Comparison of ENCODE assay signal across 13 mouse cellular contexts in genomic region chr12:113030993-113031392, GRCm38 (mm10). TPM values are rescaled to one million over a fixed set of nuclear protein-coding genes. Genes with fewer than 3 reads are reported as not detected.
DNase-seq lines count a peak whose midpoint lies in the region; ATAC-seq and TF ChIP-seq lines count a peak whose summit lies in the region.
"Had no signal": no experiment of that assay in that cellular context is flagged by ENCODE, and none has a peak within 500 bp of the region (broad histone marks: within the 10 kb centered on the region; RNA-seq: fewer than 3 reads in every experiment).

No protein-coding gene starts in this region.

- DNase-seq in liver = peak; percentile 80
- no peak for DNase-seq in urinary bladder, postnatal 36 days (ENCODE audit: low spot score in 2 of 2)
- no peak for DNase-seq in testis, postnatal 10 days (ENCODE audit: low spot score)
- no peak for DNase-seq in lung, postnatal 14 days
- DNase-seq: thymus, postnatal 36 days had no signal

- ATAC-seq in hindbrain, embryonic 16.5 days = no peak
- no peak for ATAC-seq in hindbrain, embryonic 13.5 days (ENCODE audit: low FRiP score)
- peak; percentile 78 for ATAC-seq in megakaryocyte-erythroid progenitor cell, adult 5-6 weeks (replicated peaks; ENCODE audit: low FRiP score, low TSS enrichment, poor library complexity, severe bottlenecking)
- ATAC-seq: inflammation-experienced regulatory T-cells, adult 6 months; lung, postnatal 0 days had no signal

- TF ChIP-seq CTCF in bone marrow, adult 2 months (IDR thresholded peaks at IDR 0.05; ENCODE audit: control insufficient read depth, insufficient read depth, low read length) = no peak

- H3K27ac ChIP-seq in hindbrain, embryonic 16.5 days (ENCODE audit: low read depth, low read length) = 0 out of 2 replicates have a peak overlapping the region, but pooled peaks have one; percentile 18
- no peak overlapping the region for H3K27ac ChIP-seq in hindbrain, embryonic 13.5 days
- H3K27ac ChIP-seq in bone marrow, adult 2 months (ENCODE audit: control insufficient read depth, insufficient read depth, low read depth, low read length, poor library complexity) = peak overlapping the region; percentile 92

- WGBS in hindbrain, embryonic 16.5 days = 86% methylated on average over 9 of the region's 9 CpGs
- WGBS in hindbrain, embryonic 13.5 days = 91% methylated on average over 9 of the region's 9 CpGs
- 15% methylated on average over 9 of the region's 9 CpGs for WGBS in bone marrow, adult 2 months

- no peaks in the 10 kb centered on the region for H3K9me3 ChIP-seq in hindbrain, embryonic 16.5 days (ENCODE audit: control insufficient read depth, low read length)
- H3K9me3 ChIP-seq in hindbrain, embryonic 13.5 days = no peaks in the 10 kb centered on the region

- no peak overlapping the region for H3K4me3 ChIP-seq in hindbrain, embryonic 16.5 days (ENCODE audit: low read length)
- no peak overlapping the region for H3K4me3 ChIP-seq in hindbrain, embryonic 13.5 days
- H3K4me3 ChIP-seq in bone marrow, adult 2 months (replicated peaks; ENCODE audit: control insufficient read depth, low read depth, low read length) = no peak overlapping the region

- H3K4me1 ChIP-seq in hindbrain, embryonic 16.5 days (ENCODE audit: control insufficient read depth, insufficient read depth, low read depth, low read length) = peaks cover 27% of the 10 kb centered on the region
- peaks cover 65% of the 10 kb centered on the region for H3K4me1 ChIP-seq in hindbrain, embryonic 13.5 days (replicated peaks)
- peaks cover 20% of the 10 kb centered on the region for H3K4me1 ChIP-seq in bone marrow, adult 2 months (ENCODE audit: control insufficient read depth, insufficient read depth, low read length)

- H3K9ac ChIP-seq in hindbrain, embryonic 16.5 days (ENCODE audit: low read depth, low read length) = no peak overlapping the region
- no peak overlapping the region for H3K9ac ChIP-seq in hindbrain, embryonic 13.5 days

- H3K27me3 ChIP-seq in hindbrain, embryonic 16.5 days (replicated peaks; ENCODE audit: control insufficient read depth, insufficient read depth, low read length) = no peaks in the 10 kb centered on the region
- no peaks in the 10 kb centered on the region for H3K27me3 ChIP-seq in hindbrain, embryonic 13.5 days

- H3K36me3 ChIP-seq in hindbrain, embryonic 16.5 days (ENCODE audit: control insufficient read depth, insufficient read depth, low read length) = no peaks in the 10 kb centered on the region
- H3K36me3 ChIP-seq in hindbrain, embryonic 13.5 days = peaks cover 2% of the 10 kb centered on the region; the same call in 1 of the 2 replicates

- TF ChIP-seq POLR2A in bone marrow, adult 2 months (IDR thresholded peaks at IDR 0.05; ENCODE audit: borderline replicate concordance, control insufficient read depth, low read depth, low read length) = peak; percentile 61; the same call in 1 of the 2 replicates

- no peak overlapping the region for H3K4me2 ChIP-seq in hindbrain, embryonic 16.5 days (ENCODE audit: low read length)
- no peak overlapping the region for H3K4me2 ChIP-seq in hindbrain, embryonic 13.5 days

RNA-seq across cellular contexts. Expression of gene Pacs2, which starts 16.7 kb away (rescaled TPM):
- 20.4 and 27.8 TPM in 2 replicates for polyA plus RNA-seq in hindbrain, embryonic 16.5 days (2015; fragmentation: Nextera tagmentation; extraction: Ambion mirVana)
- polyA plus RNA-seq in hindbrain, embryonic 13.5 days (2015; fragmentation: Nextera tagmentation; extraction: Ambion mirVana) = 24.1 and 24.7 TPM in 2 replicates
- polyA plus RNA-seq in bone marrow, adult 2 months (2011; ENCODE audit: insufficient read depth, insufficient read length, low replicate concordance, missing spikeins) = 25.9 and 33.7 TPM in 2 replicates
- 31.6 and 33.3 TPM in 2 replicates for total RNA-seq in megakaryocyte-erythroid progenitor cell, adult 5-6 weeks (2014; fragmentation: Nextera tagmentation)
- total RNA-seq in megakaryocyte-erythroid progenitor cell, adult 5-6 weeks (2017) = 9.4 and 10.0 TPM in 2 replicates

RNA-seq across cellular contexts. Expression of gene Brf1, which starts 30.5 kb away (rescaled TPM):
- polyA plus RNA-seq in hindbrain, embryonic 16.5 days (2015; fragmentation: Nextera tagmentation; extraction: Ambion mirVana) = 40.5 and 43.1 TPM in 2 replicates
- polyA plus RNA-seq in hindbrain, embryonic 13.5 days (2015; fragmentation: Nextera tagmentation; extraction: Ambion mirVana) = 58.3 and 58.6 TPM in 2 replicates
- 54.8 and 94.0 TPM in 2 replicates for polyA plus RNA-seq in bone marrow, adult 2 months (2011; ENCODE audit: insufficient read depth, insufficient read length, low replicate concordance, missing spikeins)
- 79.6 and 114 TPM in 2 replicates for total RNA-seq in megakaryocyte-erythroid progenitor cell, adult 5-6 weeks (2014; fragmentation: Nextera tagmentation)
- total RNA-seq in megakaryocyte-erythroid progenitor cell, adult 5-6 weeks (2017) = 58.8 and 83.3 TPM in 2 replicates

RNA-seq across cellular contexts. Expression of gene Tex22, which starts 43.3 kb away (rescaled TPM):
- polyA plus RNA-seq in hindbrain, embryonic 16.5 days (2015; fragmentation: Nextera tagmentation; extraction: Ambion mirVana) = not detected in 2 replicates
- polyA plus RNA-seq in hindbrain, embryonic 13.5 days (2015; fragmentation: Nextera tagmentation; extraction: Ambion mirVana) = 0.40 TPM in 1 of 2 replicates, not detected in the other
- polyA plus RNA-seq in bone marrow, adult 2 months (2011; ENCODE audit: insufficient read depth, insufficient read length, low replicate concordance, missing spikeins) = 1.3 and 3.0 TPM in 2 replicates
- 2.6 TPM in 1 of 2 replicates, not detected in the other for total RNA-seq in megakaryocyte-erythroid progenitor cell, adult 5-6 weeks (2014; fragmentation: Nextera tagmentation)
- not detected in 2 replicates for total RNA-seq in megakaryocyte-erythroid progenitor cell, adult 5-6 weeks (2017)
- total RNA-seq: gastrocnemius, adult 8-10 months had no signal
- polyA plus RNA-seq: heart, embryonic 16.5 days; lung, postnatal 0 days had no signal

RNA-seq across cellular contexts. Expression of gene Btbd6, which starts 54.7 kb away (rescaled TPM):
- polyA plus RNA-seq in hindbrain, embryonic 16.5 days (2015; fragmentation: Nextera tagmentation; extraction: Ambion mirVana) = 54.3 and 55.8 TPM in 2 replicates
- 40.0 and 45.5 TPM in 2 replicates for polyA plus RNA-seq in hindbrain, embryonic 13.5 days (2015; fragmentation: Nextera tagmentation; extraction: Ambion mirVana)
- polyA plus RNA-seq in bone marrow, adult 2 months (2011; ENCODE audit: insufficient read depth, insufficient read length, low replicate concordance, missing spikeins) = 3.3 and 6.3 TPM in 2 replicates
- 4.2 and 6.5 TPM in 2 replicates for total RNA-seq in megakaryocyte-erythroid progenitor cell, adult 5-6 weeks (2014; fragmentation: Nextera tagmentation)
- 5.0 and 8.7 TPM in 2 replicates for total RNA-seq in megakaryocyte-erythroid progenitor cell, adult 5-6 weeks (2017)
